Mouse (Mus musculus): ENCODE measurements at regions not wholly inside any gene's neighbourhood (a gene's known extent, or its start where the extent isn't known, plus 50 kb on each side); places are given as distances from the start of the nearest gene placed in this dataset.
"Not testable (repeated sequence)": the region's sequence is repeated elsewhere in the genome, so short reads cannot be mapped to it uniquely, and the experiment has no call there.

DNA sequence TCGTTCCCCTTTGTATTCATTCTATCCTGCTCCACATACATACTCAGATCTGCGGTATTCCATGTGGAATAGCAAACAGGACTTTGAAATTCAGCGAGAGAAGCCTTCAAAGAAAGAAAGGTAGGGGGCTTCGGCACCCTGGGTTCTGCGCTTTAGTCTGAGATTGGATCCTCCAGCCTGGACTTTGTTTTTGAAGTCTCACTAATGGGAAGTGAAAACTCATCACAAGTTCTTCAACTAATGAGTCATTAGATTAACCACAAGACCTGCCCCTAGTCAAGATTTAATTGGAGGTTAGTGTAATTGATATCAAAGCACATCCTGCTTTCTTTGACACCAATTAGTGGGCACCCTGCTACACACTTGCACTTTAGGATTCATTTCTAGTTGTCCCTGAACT lies 492.5 kb upstream of the Zfp960 start:
- DNase-seq, result no peak

DNA sequence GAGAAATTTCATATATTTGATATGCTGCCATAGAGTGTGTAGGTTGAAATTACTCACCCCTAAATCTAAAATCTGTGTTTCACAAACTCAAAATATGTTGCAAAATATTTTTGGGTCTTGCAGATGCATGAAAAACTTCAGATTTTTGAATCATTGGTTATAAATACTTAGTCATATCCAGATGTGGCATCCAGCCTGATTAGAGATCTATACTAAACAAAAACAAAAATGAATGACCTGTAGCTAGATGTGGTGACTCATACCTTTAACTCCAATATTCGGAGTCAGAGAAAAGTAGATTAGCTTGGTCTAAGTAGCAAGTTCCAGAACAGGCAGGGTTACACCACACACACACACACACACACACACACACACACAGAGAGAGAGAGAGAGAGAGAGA lies 475.1 kb upstream of the Zfp960 start:
- no peak for DNase-seq

DNA sequence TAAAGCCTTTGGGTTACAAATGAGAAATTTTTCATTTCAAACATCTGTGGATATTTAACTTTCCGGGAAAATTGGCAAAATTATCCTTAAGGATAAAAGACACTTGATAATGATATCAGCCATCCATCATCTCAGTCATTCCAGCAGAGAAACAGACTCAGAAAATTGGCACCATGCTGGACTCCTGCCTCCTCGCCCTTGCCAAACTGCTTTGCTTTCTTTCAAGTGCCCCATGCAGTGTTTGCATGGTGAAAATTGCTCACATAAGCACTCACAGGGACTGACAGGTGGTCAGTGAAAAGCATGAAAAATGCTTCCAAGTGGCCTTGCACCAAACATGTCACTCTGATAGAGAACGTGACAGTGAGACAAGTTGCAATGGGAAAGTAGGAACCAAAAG lies 464.2 kb upstream of the Zfp960 start:
- no peak for DNase-seq

DNA sequence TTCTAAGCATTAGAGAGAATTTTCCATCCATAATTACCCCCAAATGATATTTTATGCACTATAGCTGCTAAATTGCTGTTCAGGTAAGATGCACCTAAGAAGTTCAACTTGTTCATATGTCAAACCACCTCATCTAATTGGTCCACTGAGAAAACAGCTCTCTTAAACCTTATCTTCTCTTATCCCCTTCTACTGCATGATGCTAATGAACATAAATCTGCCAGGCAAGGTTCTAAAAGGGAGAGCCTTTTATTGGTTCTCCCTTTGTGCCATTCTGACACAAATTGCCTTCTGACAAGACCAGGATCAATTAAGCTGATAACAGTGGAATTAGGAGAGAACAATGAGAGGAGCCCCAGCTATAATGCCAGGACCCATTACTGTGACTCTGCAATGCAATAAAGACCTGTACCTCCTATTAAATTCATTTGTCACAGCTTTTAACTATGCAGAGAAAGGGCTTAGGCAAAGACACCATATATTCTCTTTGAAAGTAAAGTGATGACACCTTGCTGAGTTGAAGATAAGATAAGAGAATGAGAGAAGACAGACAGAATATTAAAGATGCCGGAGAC lies 451.4 kb upstream of the Zfp960 start:
- no peak for DNase-seq

DNA sequence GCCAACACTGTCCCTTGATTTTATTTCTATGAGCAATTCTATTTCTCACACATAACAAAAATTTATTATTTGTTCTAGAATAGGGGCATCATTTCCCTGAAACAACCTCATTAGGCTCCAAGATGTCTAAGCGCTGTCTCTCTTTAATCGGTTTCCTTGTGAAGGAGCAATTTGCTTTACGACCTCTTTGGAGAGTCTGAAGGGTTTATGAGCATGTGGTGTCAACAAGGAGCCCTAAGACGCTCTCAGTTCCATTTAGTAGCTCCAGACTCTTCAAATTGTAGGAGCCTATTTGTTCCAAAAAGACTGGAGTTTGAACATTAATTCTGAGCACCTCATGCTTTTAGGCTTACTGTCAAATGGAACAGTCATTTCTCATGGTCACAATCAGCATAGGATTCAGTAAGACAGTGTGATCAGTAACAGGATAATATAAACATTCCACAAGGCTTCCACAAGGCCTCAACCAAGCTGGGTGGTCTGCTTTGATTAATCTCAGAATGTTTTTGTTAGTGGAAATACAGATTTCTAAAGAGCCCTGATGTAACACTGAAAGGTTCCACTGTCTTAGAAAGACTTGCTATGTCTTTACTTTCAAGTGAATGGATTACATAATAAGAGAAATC lies 441.9 kb upstream of the Zfp960 start:
- DNase-seq, result no peak

DNA sequence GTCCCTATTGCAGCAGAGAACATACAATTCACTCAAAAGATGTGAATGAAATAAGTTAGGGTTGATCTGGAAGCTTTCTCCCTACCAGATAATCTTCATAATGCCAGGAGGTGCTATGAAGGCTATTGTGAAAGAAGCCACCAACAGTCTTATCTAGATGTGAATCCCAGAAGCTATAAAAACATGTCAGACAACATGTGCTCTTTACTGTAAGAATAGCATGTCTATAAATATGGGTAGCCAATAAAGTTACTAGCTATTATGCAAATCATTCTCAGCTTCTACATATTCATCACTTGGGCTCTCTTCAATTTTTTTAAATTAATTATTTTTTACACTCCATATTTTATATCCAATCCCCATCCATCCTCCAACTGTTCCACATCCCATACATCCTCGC lies 434.1 kb upstream of the Zfp960 start:
- DNase-seq, result no peak

DNA sequence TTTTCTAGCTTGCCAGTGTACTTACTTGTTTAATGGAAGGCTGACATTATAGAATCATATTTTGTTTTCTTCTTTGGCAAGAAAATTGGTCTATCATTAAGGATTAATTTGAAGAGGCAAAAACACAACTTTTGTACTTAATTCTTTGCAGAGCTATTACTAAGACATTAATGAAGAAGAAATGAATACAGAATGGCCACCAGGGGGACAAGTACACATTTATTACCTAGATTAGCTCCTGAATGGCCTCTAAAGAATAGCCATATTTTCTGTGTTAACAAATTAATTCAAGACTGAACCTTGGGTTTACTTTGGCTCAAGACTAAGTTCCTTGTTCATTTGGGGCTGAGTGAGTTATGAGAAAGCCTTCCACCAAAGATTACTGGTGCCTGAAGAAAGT lies 430.5 kb upstream of the Zfp960 start:
- DNase-seq, result no peak

DNA sequence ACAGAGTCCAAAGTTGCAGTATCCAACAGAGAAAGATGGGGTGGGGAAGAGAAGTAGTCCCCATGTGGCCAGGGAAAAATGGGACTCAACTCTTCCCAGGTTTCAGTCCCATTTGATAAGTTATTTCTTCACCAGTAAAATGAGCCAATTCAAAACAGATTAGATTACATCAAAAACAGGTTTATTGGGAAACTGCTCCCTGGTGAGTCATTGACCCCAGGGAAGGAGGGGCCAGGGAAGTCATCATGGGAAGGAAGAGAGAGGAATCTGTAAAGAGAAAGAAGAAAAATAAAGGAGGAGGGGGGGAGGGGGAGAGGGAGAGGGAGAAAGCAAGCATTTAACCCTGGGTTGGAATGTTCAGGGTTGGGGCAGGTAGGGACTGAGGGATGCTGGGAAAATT lies 426.4 kb upstream of the Zfp960 start:
- no peak for DNase-seq

DNA sequence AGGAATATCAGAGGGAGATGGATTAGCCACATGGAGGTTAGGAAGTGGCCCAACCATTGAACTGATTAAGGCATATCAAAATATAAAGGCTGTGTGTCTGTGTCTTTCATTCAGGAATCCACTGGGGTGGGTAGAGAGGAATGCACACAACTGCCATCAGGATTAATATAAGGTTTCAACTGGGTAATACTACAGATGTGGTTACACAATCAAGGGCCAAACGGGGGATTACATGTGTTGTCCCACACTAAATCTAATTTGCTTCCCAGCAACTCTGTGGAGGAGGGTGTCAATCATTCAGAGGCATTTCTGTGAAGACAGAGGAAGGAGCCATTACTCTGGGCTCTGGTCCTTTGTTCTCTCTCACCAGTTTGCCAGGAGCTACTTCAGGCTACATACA lies 416.0 kb upstream of the Zfp960 start:
- no peak for DNase-seq

DNA sequence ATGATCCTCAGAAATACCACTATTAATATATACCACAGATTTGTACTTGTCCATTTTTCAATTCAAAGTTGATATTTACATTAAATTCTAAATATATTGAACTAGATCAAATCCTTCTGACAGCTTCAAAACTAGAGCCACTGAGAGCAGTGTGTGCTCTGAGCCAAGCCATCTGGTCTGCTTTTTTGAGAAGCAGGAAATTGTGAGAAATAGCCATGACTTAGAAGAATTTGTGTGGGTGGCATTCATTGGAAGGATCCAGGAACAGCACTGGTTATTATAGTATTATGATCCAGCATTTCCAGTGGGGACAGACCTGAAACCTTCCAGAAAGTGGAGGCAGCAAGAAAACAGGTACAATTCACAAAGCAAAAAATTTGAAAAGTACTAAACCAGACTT lies 398.7 kb upstream of the Zfp960 start:
- no peak for DNase-seq

DNA sequence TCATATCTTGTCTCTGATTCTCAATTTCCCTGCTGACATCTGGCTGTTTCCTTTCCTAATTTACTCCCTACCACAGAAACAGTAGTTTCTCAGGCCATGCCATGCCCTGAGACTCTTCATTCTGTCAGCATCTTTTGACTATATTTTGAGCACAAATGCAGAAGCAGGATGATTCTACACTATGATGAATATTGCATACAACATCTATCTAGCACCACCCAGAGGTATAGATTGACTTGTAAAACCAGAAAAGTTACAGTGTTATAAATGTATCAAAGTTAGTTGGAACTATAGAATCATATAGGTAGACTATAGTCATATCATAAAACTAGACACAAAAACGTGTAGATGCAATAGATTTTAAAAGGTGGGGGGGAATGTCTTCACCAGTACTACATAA lies 396.3 kb upstream of the Zfp960 start:
- DNase-seq, result no peak

DNA sequence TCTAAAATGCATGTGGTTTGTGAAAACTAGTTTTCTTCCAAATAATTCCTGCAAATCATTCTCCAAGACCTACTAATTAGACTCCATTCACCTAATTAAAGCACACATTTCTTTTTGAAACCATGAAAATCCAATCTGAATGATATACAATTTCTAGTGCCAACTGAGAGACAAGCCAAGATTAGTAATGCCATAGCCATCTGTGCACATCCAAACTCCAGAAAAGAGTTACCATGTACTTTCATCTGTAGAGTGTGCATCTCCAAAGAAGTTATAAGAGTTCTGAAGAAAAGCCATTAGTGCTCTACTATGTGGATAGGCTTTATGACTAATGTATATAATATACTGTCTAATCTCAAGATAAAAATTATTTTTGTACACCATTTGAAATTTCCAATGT lies 359.7 kb upstream of the Zfp960 start:
- DNase-seq, result no peak

DNA sequence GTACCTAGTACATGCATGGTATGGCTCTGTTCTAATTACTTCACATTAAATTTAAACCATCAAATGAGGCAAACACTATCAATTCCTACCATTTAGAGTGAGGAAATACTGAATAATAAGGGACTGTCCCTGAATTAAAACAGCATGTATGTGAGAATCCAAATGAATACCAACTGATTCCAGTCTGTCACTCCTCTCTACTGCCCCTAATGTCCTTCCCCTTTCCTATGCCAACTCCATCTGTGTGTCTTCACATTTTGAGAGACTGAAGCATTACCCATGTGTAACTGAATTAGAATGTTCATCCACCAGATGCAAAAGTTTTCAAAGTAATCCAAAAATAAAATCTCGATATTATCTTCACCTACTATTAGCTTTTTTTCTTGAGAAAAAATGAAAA lies 358.0 kb upstream of the Zfp960 start:
- DNase-seq, result no peak

DNA sequence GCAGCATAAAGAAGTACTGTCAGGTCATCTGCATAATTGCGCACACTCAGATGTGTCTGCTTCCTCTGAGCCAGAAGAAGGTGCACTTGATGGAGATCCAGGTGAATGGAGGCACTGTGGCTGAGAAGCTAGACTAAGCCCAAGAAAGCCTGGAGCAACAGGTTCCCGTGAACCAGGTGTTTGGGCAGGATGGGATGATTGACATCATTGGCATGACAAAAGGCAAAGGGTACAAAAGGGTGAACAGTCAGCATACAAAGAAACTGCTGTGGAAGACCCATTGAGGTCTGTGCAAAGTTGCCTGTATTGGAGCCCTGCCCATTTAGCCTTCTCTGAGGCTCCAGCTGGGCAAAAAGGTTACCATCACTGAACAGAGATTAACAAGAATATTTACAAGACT lies 337.0 kb upstream of the Zfp960 start:
- no peak for DNase-seq

DNA sequence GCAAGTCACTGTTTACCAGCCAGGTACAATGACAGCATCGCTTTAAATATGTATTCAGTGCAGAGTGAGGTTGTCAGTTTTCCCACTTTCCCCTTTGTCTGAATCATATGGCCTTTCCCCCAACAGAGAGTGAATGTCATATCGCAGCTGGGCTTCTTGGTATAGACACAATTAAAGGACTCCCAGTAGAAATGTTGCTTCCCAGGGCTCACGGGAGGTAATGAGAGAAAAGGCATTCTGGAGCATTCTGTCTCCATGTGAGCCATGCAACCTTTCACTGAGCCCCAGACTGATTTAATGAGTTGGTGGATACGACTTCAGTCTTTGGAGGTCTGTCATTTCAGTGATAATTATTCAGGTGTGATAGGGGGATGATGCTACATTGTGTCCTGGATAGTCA lies 310.8 kb upstream of the Zfp960 start:
- DNase-seq, result no peak

DNA sequence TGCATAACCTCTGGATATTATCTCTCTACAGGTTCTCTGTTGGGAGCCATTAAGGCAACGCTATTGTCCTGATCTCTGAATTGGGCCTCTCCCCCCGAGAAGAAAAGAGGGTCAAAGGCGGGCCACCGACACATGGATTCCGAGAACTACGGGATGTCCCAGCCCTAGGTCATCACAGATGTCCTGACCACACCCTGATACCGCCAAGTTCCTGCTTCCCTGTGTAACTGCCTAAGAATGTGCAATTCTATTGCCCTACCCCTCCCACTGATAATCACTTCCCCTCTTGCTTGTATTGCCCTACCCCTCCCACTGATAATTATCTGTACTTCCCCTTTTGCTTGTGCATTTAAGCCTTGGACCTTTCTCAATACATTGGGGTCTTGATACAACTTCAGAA lies 293.3 kb upstream of the Zfp960 start:
- DNase-seq, result not testable (repeated sequence)

DNA sequence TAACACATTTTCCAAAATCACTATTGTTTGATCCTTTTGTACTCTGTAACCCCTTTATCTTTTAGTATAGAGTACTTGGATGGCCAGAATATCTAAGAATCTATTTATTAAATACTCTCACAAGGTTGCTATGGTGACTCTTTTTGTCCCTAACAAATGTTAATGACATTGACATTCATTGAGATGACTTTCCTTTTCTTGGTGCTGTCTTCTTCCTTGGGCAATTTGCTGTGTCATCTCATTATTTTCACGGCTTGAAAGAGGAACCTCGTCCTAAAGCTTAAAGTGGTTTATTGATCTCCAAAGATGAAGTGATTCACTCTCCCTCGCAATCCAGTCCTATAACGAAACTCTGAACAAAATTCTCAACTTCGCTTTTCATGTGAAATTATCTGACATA lies 265.6 kb upstream of the Zfp960 start:
- no peak for DNase-seq

DNA sequence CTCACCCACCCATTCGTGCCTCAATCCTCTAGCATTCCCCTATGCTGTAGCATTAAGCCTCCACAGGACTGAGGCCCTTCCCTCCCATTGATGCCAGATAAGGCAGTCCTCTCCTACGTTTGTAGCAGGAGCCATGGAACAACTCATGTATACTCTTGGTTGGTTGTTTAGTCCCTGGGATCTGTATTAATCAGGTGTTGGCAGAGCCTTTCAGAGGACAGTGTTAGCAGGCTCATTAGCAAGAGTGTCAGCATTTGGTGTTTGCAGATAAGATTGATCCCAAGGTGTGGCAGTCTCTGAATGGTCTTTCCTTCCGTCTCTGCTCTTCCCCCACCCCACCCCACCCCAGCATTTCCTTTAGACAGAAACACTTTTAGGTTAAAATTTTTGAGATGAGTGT lies 258.9 kb upstream of the Zfp960 start:
- DNase-seq, result no peak

DNA sequence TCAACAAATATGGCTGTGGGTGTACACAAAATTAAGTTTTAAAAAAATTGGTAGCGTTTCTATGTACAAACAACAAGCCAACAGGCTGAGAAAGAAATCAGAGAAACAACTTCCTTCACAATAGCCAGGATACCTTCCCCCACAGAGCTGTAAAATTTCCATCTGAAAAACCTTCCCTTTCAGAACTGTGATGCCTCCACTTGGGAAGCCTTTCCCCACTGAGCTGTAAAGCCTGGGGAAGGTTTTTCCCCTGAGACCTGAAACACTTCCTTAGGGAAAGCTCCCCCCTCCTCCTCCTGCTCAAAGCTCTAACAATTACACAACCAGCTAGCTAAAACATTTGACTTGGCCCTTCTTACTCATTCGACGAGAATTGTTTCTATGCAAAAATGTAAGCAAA lies 245.5 kb upstream of the Zfp960 start:
- no peak for DNase-seq

DNA sequence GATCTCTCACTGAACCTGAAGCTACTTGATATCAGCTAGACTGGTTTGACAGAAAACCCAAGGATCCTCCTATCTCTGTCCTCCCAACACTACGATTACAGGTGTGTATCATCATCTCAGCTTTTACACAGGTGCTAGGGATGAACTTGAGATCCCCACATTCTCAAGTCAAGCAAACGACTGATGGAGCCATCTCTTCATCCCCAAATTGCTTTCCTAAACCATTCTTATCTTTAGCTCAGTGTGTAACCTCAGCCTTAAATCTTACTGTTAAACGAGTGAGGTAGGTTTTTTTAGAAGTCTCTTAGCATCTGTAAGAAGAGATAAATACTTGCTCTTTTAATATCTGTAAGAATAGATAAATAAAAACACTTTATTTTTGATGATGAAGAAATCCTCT lies 242.2 kb upstream of the Zfp960 start:
- no peak for DNase-seq

DNA sequence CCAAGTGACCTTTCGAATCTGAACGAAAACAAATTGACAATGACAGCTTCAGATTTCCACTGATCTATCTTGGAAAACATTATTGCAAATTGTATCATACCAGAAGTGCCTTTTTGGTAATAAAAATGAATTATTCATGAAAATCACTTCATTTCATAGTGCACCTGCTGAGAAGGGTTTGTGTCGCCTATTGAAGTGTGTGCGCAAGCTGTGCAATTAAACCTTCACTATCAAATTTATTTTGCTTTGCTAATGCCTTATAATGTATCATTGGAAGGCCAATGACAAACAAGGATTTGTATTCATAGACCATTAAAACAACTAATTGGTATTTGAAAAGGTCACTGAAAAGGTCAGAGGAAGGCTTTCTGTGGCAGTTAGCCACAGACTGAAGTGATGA lies 224.8 kb upstream of the Zfp960 start:
- no peak for DNase-seq

DNA sequence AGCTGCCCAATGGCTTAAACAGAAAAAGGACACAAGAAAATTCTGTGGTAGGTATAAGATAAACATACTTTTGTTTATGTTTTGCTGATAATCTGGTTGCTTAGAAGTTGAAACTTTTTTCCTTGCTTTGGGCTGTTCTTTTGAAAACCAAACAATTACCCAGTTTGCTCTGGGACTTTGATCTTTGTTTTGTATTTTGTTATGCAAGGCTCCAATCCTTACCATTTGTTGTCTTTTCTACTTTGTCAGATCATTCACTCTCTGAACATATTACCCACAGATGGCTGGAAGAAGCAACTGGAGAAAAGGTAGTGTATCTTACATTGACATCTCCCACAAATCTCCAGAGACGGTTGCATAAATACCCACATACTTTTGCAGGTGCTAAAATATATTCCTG lies 203.1 kb upstream of the Zfp960 start:
- no peak for DNase-seq

DNA sequence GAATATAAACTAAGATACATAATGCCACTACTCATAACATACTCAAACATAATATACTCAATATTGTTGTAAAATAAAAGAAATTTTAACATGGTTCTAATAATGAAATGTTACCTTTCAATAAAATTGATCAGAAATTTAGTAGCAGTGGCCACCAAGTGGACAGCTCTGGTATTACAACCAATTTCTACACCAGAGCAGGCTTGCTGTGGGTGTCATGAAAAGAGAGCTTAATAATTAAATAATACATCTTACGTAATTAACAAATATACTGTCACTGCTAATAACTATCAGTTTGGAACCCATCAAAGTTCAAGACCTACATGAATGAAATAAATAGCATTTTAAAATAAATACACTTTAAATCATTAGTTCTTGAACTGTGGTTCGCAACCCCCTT lies 163.1 kb upstream of the Zfp960 start:
- DNase-seq, result peak in 1 of 2 experiments; percentile 68

DNA sequence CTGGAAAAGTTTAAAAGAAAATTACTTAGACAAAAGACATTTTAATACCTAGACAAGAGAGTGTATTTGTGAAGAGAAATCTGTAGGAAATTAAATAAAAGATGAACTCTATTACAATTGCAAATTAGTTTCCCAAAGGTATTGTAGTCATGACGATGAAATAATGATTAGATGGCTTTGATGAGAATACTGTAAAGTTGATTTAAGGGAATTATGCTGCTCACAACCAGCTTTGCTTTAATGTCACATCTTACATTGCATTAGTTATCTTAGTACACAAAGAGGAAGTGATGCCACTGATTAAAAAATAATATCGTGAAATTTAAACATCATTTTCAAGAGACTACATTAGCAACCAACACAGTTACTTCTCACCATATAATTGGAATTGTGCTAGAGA lies 145.7 kb upstream of the Zfp960 start:
- no peak for DNase-seq

DNA sequence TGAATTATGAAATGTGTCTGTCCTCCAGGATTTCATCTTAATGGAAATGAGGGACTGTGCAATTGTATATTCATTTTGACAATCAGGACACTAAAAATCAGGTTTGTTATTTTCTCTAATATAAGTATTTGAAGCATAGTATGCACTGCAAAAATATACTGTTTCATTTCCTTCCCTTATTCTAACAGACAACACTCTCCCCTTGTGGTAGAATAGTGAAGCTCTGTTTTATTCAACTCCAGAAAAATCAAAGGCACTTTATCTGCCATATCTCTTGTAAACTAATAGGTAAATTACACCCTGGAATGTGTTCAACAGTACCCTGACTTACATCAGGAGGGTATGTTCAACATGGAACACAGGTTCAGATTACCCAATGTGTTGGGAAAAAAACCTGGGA lies 137.7 kb upstream of the Zfp960 start:
- no peak for DNase-seq

Data from kidney, postnatal 25 days (tissue).